Mouse (Mus musculus): Measurements from ENCODE around the gene Olfr3. TPM values are rescaled to one million over a fixed set of nuclear protein-coding genes. Genes with fewer than 3 reads are reported as not detected.

Olfr3 gene
- polyA plus RNA-seq (2016; fragmentation: Nextera tagmentation; extraction: Ambion mirVana): not detected in 2 replicates

- peaks cover 32% of the 10 kb centered on the region; the same call in 1 of the 2 replicates for H3K9me3 ChIP-seq
Observed at GRCm38 (mm10) chr2:36816932-36817331, at the start of gene Olfr3. TSS of gene Olfr3 (minus strand) at chr2:36817032.

GRCm38 (mm10) chr2:36862560-36862959 is 45.7 kb upstream of the Olfr3 start, which contains the start of gene Olfr351:
TSS of gene Olfr351 (minus strand) at chr2:36862660.
- Histone ChIP-seq H3K36me3 (no peaks in the 10 kb centered on the region), H3K9me3 (peaks cover 28% of the 10 kb centered on the region), H3K4me2 (replicated peaks) (no peak within 1 kb of the TSS), H3K4me1 (no peaks in the 10 kb centered on the region), H3K27ac (replicated peaks) (no peak within 1 kb of the TSS), H3K27me3 (no peaks in the 10 kb centered on the region), H3K4me3 (no peak within 1 kb of the TSS), H3K9ac (replicated peaks) (no peak within 1 kb of the TSS)
- WGBS: 83% methylated on average over 1 of the region's 1 CpGs
- no peak for ATAC-seq (ENCODE audit: low FRiP score, low read depth)

More at GRCm38 (mm10) chr2:36816932-36817331, at the start of gene Olfr3:
- Histone ChIP-seq H3K4me2 (replicated peaks) (no peak within 1 kb of the TSS), H3K27ac (replicated peaks) (no peak within 1 kb of the TSS), H3K4me1 (no peaks in the 10 kb centered on the region), H3K4me3 (no peak within 1 kb of the TSS), H3K27me3 (no peaks in the 10 kb centered on the region), H3K36me3 (no peaks in the 10 kb centered on the region), H3K9ac (replicated peaks) (no peak within 1 kb of the TSS)
- ATAC-seq (ENCODE audit: low FRiP score, low read depth): no peak
- WGBS: 86% methylated on average over 1 of the region's 1 CpGs

- H3K4me3 ChIP-seq: no peak within 1 kb of the TSS
- no peaks in the 10 kb centered on the region for H3K27me3 ChIP-seq
- H3K9me3 ChIP-seq: peaks cover 31% of the 10 kb centered on the region
- 82% methylated on average over 1 of the region's 1 CpGs for WGBS
- H3K36me3 ChIP-seq: no peaks in the 10 kb centered on the region
- no peak within 1 kb of the TSS for H3K9ac ChIP-seq (replicated peaks)
- H3K4me1 ChIP-seq: no peaks in the 10 kb centered on the region
- no peak for ATAC-seq (ENCODE audit: low FRiP score, low read depth)
- H3K4me2 ChIP-seq (replicated peaks): no peak within 1 kb of the TSS
- H3K27ac ChIP-seq (replicated peaks): no peak within 1 kb of the TSS
Observed at GRCm38 (mm10) chr2:36846010-36846409, 29.2 kb upstream of the Olfr3 start, which contains the start of gene Olfr350. TSS of gene Olfr350 (plus strand) at chr2:36846310.

- H3K9me3 ChIP-seq: peaks cover 27% of the 10 kb centered on the region
- no peak within 1 kb of the TSS for H3K9ac ChIP-seq (replicated peaks)
- no peaks in the 10 kb centered on the region for H3K27me3 ChIP-seq
- no peak for ATAC-seq (ENCODE audit: low FRiP score, low read depth)
- H3K4me1 ChIP-seq: no peaks in the 10 kb centered on the region
- no peaks in the 10 kb centered on the region for H3K36me3 ChIP-seq
- H3K27ac ChIP-seq (replicated peaks): no peak within 1 kb of the TSS
- H3K4me3 ChIP-seq: no peak within 1 kb of the TSS
- WGBS: 77% methylated on average over 2 of the region's 2 CpGs
- no peak within 1 kb of the TSS for H3K4me2 ChIP-seq (replicated peaks)
Observed at GRCm38 (mm10) chr2:36790238-36790637, 26.6 kb downstream of the Olfr3 start, which contains the start of gene Olfr50. TSS of gene Olfr50 (plus strand) at chr2:36790538.

- no peaks in the 10 kb centered on the region for H3K4me1 ChIP-seq
- no peak within 1 kb of the TSS for H3K4me2 ChIP-seq (replicated peaks)
- H3K9ac ChIP-seq (replicated peaks): no peak within 1 kb of the TSS
- H3K9me3 ChIP-seq: peaks cover 15% of the 10 kb centered on the region
- no peak within 1 kb of the TSS for H3K27ac ChIP-seq (replicated peaks)
- no peak within 1 kb of the TSS for H3K4me3 ChIP-seq
- H3K27me3 ChIP-seq: no peaks in the 10 kb centered on the region
- 66% methylated on average over 2 of the region's 2 CpGs for WGBS
- ATAC-seq (ENCODE audit: low FRiP score, low read depth): no peak
- H3K36me3 ChIP-seq: no peaks in the 10 kb centered on the region
Observed at GRCm38 (mm10) chr2:36783976-36784375, 32.9 kb downstream of the Olfr3 start, which contains the start of gene Olfr348. TSS of gene Olfr348 (plus strand) at chr2:36784276.

Other genes starting within 250 kb of the Olfr3 start
- not detected in 2 replicates for gene Olfr345, start 177.0 kb downstream of the Olfr3 start, polyA plus RNA-seq (2016; fragmentation: Nextera tagmentation; extraction: Ambion mirVana)
- not detected in 2 replicates for gene Olfr346, start 131.2 kb downstream of the Olfr3 start, polyA plus RNA-seq (2016; fragmentation: Nextera tagmentation; extraction: Ambion mirVana)
- gene Olfr347, start 85.1 kb downstream of the Olfr3 start, polyA plus RNA-seq (2016; fragmentation: Nextera tagmentation; extraction: Ambion mirVana): not detected in 2 replicates
- not detected in 2 replicates for gene Olfr348, start 32.8 kb downstream of the Olfr3 start, polyA plus RNA-seq (2016; fragmentation: Nextera tagmentation; extraction: Ambion mirVana)
- gene Olfr50, start 26.5 kb downstream of the Olfr3 start, polyA plus RNA-seq (2016; fragmentation: Nextera tagmentation; extraction: Ambion mirVana): not detected in 2 replicates
- not detected in 2 replicates for gene Olfr350, start 29.3 kb upstream of the Olfr3 start, polyA plus RNA-seq (2016; fragmentation: Nextera tagmentation; extraction: Ambion mirVana)
- gene Olfr351, start 45.6 kb upstream of the Olfr3 start, polyA plus RNA-seq (2016; fragmentation: Nextera tagmentation; extraction: Ambion mirVana): not detected in 2 replicates
- not detected in 2 replicates for gene Olfr352, start 51.4 kb upstream of the Olfr3 start, polyA plus RNA-seq (2016; fragmentation: Nextera tagmentation; extraction: Ambion mirVana)
- gene Olfr353, start 75.9 kb upstream of the Olfr3 start, polyA plus RNA-seq (2016; fragmentation: Nextera tagmentation; extraction: Ambion mirVana): not detected in 2 replicates
- not detected in 2 replicates for gene Olfr354, start 88.6 kb upstream of the Olfr3 start, polyA plus RNA-seq (2016; fragmentation: Nextera tagmentation; extraction: Ambion mirVana)
- not detected in 2 replicates for gene Olfr355, start 111.9 kb upstream of the Olfr3 start, polyA plus RNA-seq (2016; fragmentation: Nextera tagmentation; extraction: Ambion mirVana)
- gene Olfr356, start 120.1 kb upstream of the Olfr3 start, polyA plus RNA-seq (2016; fragmentation: Nextera tagmentation; extraction: Ambion mirVana): not detected in 2 replicates
- gene Olfr357, start 176.8 kb upstream of the Olfr3 start, polyA plus RNA-seq (2016; fragmentation: Nextera tagmentation; extraction: Ambion mirVana): not detected in 2 replicates
- not detected in 2 replicates for gene Olfr358, start 192.3 kb upstream of the Olfr3 start, polyA plus RNA-seq (2016; fragmentation: Nextera tagmentation; extraction: Ambion mirVana)
- gene Olfr360, start 248.7 kb upstream of the Olfr3 start, polyA plus RNA-seq (2016; fragmentation: Nextera tagmentation; extraction: Ambion mirVana): not detected in 2 replicates

All from midbrain, embryonic 12.5 days (tissue).